Mouse (Mus musculus): Measurements from ENCODE around the gene Cux1. TPM values are rescaled to one million over a fixed set of nuclear protein-coding genes. Genes with fewer than 3 reads are reported as not detected.

Cux1 gene
- polyA plus RNA-seq, 1 experiment from 2014 or later, result 100 TPM

DNA sequence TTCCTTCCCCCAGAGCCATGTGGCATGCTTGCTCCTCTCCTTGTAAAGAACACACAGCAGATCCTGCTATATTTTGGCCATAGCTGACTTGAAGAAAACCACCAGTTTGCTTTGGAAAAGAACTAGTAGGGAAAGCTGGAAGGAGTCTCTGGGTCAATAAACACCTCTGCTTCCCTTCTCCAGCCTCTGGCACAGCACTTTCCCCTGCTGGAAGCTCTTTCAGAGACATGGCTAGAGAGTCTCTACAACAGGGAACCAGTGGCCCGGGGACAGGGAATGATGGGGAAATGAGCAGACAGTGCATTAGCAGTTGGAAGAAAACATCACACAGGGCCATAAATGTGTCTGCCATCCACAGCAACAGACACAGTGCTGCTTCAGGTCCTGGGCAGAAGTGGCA, 98.0 kb downstream of the Cux1 start:
- peaks cover 7% of the 10 kb centered on the region; the same call in 1 of the 2 replicates for H3K36me3 ChIP-seq
- no peak for DNase-seq (ENCODE audit: low spot score)
- H3K27me3 ChIP-seq (ENCODE audit: low read depth, poor library complexity, severe bottlenecking), result no peaks in the 10 kb centered on the region
- WGBS, result 89% methylated on average over 1 of the region's 1 CpGs
- H3K4me1 ChIP-seq, result peaks cover 79% of the 10 kb centered on the region
- no peak overlapping the region for H3K27ac ChIP-seq (replicated peaks)
- H3K9me3 ChIP-seq (replicated peaks), result no peaks in the 10 kb centered on the region
- no peak overlapping the region for H3K4me3 ChIP-seq

GRCm38 (mm10) chr5:136467360-136467999, 99.8 kb downstream of the Cux1 start:
- WGBS, result 28% methylated on average over 7 of the region's 8 CpGs

GRCm38 (mm10) chr5:136465770-136466406, 101.4 kb downstream of the Cux1 start:
- WGBS, result 77% methylated on average over 11 of the region's 11 CpGs
- Histone ChIP-seq H3K27ac (replicated peaks) (no peak overlapping the region; the same call in 1 of the 2 replicates), H3K27me3 (ENCODE audit: low read depth, poor library complexity, severe bottlenecking) (no peaks in the 10 kb centered on the region), H3K9me3 (replicated peaks) (no peaks in the 10 kb centered on the region), H3K36me3 (peaks cover 14% of the 10 kb centered on the region), H3K4me1 (peaks cover 62% of the 10 kb centered on the region), H3K4me3 (no peak overlapping the region)
- DNase-seq (ENCODE audit: low spot score), result no peak

More at GRCm38 (mm10) chr5:136467360-136467999, 99.8 kb downstream of the Cux1 start:
- no peaks in the 10 kb centered on the region for H3K27me3 ChIP-seq (ENCODE audit: low read depth, poor library complexity, severe bottlenecking)
- no peaks in the 10 kb centered on the region for H3K9me3 ChIP-seq (replicated peaks)
- H3K4me1 ChIP-seq, result peaks cover 71% of the 10 kb centered on the region
- peak overlapping the region; percentile 69 for H3K27ac ChIP-seq (replicated peaks)
- peak; percentile 81 for DNase-seq (ENCODE audit: low spot score)
- H3K4me3 ChIP-seq, result peak overlapping the region; percentile 28; the same call in 1 of the 2 replicates
- peaks cover 14% of the 10 kb centered on the region for H3K36me3 ChIP-seq

DNA sequence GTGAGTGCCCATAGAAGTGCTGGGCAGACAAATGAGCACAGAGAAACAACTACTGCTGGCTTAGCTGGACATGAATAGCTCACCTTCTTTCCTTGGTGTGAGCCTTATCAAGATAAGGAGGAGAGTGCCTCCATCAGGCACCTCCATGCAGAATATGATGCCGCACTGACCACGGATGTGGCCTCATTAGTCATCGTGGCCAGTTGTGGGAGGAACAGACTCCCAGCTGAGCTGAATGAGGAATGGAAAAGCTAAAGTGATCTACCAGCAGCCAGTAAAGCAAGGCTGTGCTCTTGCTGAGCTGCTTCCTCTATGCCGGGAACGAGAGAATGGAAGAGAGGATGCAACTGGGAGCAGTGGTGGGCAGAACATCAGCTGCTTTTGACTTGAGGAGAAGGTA, 101.9 kb downstream of the Cux1 start:
- Histone ChIP-seq H3K27ac (replicated peaks) (no peak overlapping the region; the same call in 1 of the 2 replicates), H3K27me3 (ENCODE audit: low read depth, poor library complexity, severe bottlenecking) (no peaks in the 10 kb centered on the region), H3K9me3 (replicated peaks) (no peaks in the 10 kb centered on the region), H3K36me3 (peaks cover 16% of the 10 kb centered on the region), H3K4me3 (no peak overlapping the region), H3K4me1 (peaks cover 62% of the 10 kb centered on the region)
- DNase-seq (ENCODE audit: low spot score), result no peak
- WGBS, result 83% methylated on average over 5 of the region's 5 CpGs

DNA sequence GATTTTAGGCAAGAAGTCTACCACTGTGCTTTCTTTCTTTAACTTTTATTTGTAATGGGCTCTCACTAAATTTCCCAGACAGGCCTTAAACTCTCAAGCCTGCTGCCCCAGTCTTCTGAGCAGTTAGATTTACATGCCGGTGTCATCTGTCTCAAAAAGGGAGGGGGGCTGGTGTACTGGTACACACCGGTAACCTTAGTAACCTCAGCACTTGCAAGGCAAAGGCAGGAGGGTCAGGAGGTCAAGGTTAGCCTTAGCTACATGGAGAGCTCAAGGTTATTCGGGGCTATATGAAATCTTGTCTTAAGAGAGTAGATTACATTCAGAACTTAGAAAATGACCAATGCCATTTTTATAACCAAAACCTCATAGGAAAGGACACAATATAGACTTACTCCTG, 102.4 kb downstream of the Cux1 start:
- no peak for DNase-seq (ENCODE audit: low spot score)
- H3K4me1 ChIP-seq, result peaks cover 61% of the 10 kb centered on the region
- no peaks in the 10 kb centered on the region for H3K27me3 ChIP-seq (ENCODE audit: low read depth, poor library complexity, severe bottlenecking)
- no peaks in the 10 kb centered on the region for H3K9me3 ChIP-seq (replicated peaks)
- H3K4me3 ChIP-seq, result no peak overlapping the region
- peak overlapping the region; percentile 39 for H3K27ac ChIP-seq (replicated peaks)
- H3K36me3 ChIP-seq, result peaks cover 21% of the 10 kb centered on the region
- WGBS, result 79% methylated on average over 3 of the region's 3 CpGs

GRCm38 (mm10) chr5:136464128-136464527, 103.2 kb downstream of the Cux1 start:
- Histone ChIP-seq H3K27ac (replicated peaks) (peak overlapping the region; percentile 39; the same call in 1 of the 2 replicates), H3K27me3 (ENCODE audit: low read depth, poor library complexity, severe bottlenecking) (no peaks in the 10 kb centered on the region), H3K9me3 (replicated peaks) (no peaks in the 10 kb centered on the region), H3K36me3 (peaks cover 22% of the 10 kb centered on the region), H3K4me1 (peaks cover 54% of the 10 kb centered on the region), H3K4me3 (no peak overlapping the region)
- WGBS, result 83% methylated on average over 2 of the region's 2 CpGs
- no peak for DNase-seq (ENCODE audit: low spot score)

DNA sequence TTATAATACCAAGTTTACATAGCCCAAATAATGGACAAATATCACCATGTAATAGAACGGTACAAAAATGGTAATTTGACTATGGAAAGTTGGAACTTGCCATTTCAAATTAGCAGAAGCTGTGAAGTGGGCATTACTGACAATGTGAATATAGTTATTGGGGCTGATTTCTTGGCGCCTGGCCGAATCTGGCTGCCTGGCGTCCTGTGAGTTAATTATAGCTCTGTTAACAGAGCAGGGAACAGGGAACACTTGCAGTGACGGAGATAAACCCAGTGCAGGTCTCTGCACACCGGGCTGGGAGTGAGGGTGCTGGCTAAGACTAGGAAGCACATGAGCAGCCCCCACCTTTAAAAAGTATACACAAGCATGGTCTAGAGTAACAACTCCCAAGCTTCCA, 104.7 kb downstream of the Cux1 start:
- no peaks in the 10 kb centered on the region for H3K27me3 ChIP-seq (ENCODE audit: low read depth, poor library complexity, severe bottlenecking)
- no peak overlapping the region for H3K27ac ChIP-seq (replicated peaks)
- DNase-seq (ENCODE audit: low spot score), result no peak
- peaks cover 22% of the 10 kb centered on the region for H3K36me3 ChIP-seq
- no peak overlapping the region for H3K4me3 ChIP-seq
- peaks cover 41% of the 10 kb centered on the region for H3K4me1 ChIP-seq
- no peaks in the 10 kb centered on the region for H3K9me3 ChIP-seq (replicated peaks)
- 89% methylated on average over 6 of the region's 6 CpGs for WGBS

DNA sequence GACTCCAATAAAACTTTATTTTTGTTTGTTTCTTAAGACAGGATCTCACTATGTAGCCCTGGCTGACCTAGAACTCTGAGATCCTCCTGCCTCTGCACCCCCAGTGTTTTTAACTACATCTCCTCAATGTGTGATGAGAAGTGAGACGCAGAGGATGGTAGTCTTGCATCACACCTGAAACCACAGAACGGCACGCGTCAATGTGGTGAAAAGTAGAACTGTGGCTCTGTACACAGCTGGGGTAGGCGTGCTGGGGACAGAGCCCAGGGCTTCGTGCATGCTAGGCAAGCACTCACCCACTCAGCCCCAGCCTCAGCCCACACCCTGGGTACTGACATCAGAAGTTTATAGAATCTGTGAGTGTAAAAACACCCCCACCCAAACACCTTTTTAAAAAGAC, 107.4 kb downstream of the Cux1 start:
- DNase-seq (ENCODE audit: low spot score), result no peak
- Histone ChIP-seq H3K27ac (replicated peaks) (no peak overlapping the region), H3K4me3 (no peak overlapping the region), H3K36me3 (peaks cover 18% of the 10 kb centered on the region), H3K4me1 (peaks cover 15% of the 10 kb centered on the region), H3K9me3 (replicated peaks) (no peaks in the 10 kb centered on the region), H3K27me3 (ENCODE audit: low read depth, poor library complexity, severe bottlenecking) (no peaks in the 10 kb centered on the region)
- WGBS, result 97% methylated on average over 6 of the region's 6 CpGs

DNA sequence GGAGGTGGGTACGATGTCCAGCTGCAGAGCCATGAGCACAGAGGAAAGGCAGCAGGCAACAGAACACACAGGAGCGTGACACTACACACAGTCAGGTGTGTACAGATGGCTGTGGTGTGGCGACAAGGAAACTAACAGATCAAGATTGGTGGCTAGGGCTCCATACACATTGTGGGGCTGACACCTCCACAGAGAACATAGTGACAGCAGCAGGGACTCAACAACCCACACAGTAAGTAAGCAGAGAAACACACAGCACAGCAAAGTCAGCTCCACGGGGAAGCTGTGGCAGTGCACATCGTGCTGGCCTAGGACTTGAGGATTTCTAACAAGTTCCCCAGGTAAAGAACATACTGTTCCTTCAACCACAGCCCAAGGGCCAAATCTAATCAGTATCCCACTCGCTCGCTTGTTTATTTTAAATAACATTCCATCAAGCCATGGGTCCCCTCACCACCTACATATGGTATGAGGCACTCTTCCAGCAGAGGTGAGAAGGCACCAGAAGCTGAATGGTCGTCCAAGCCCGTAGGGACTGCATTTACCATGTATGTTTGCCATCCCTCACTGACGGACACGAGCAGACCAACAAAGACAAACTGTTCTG, 108.3 kb downstream of the Cux1 start:
- H3K27me3 ChIP-seq (ENCODE audit: low read depth, poor library complexity, severe bottlenecking), result no peaks in the 10 kb centered on the region
- H3K9me3 ChIP-seq (replicated peaks), result no peaks in the 10 kb centered on the region
- H3K4me3 ChIP-seq, result no peak overlapping the region
- WGBS, result 87% methylated on average over 11 of the region's 11 CpGs
- 0 out of 2 replicates have a peak overlapping the region, but pooled peaks have one; percentile 17 for H3K27ac ChIP-seq (replicated peaks)
- no peak for DNase-seq (ENCODE audit: low spot score)
- H3K4me1 ChIP-seq, result peaks cover 6% of the 10 kb centered on the region; the same call in 1 of the 2 replicates
- peaks cover 18% of the 10 kb centered on the region for H3K36me3 ChIP-seq

GRCm38 (mm10) chr5:136458102-136458863, 109.0 kb downstream of the Cux1 start:
- Histone ChIP-seq H3K4me1 (0 out of 2 replicates have a peak, but pooled peaks cover 3% of the 10 kb centered on the region), H3K4me3 (no peak overlapping the region), H3K27ac (replicated peaks) (0 out of 2 replicates have a peak overlapping the region, but pooled peaks have one; percentile 17), H3K36me3 (peaks cover 12% of the 10 kb centered on the region), H3K9me3 (replicated peaks) (no peaks in the 10 kb centered on the region), H3K27me3 (ENCODE audit: low read depth, poor library complexity, severe bottlenecking) (no peaks in the 10 kb centered on the region)
- no peak for DNase-seq (ENCODE audit: low spot score)
- WGBS, result 88% methylated on average over 7 of the region's 7 CpGs

GRCm38 (mm10) chr5:136456395-136456794, 110.9 kb downstream of the Cux1 start:
- Histone ChIP-seq H3K4me1 (0 out of 2 replicates have a peak, but pooled peaks cover 3% of the 10 kb centered on the region), H3K4me3 (no peak overlapping the region), H3K9me3 (replicated peaks) (no peaks in the 10 kb centered on the region), H3K36me3 (peaks cover 11% of the 10 kb centered on the region; the same call in 1 of the 2 replicates), H3K27ac (replicated peaks) (no peak overlapping the region), H3K27me3 (ENCODE audit: low read depth, poor library complexity, severe bottlenecking) (no peaks in the 10 kb centered on the region)
- WGBS, result 86% methylated on average over 4 of the region's 4 CpGs
- DNase-seq (ENCODE audit: low spot score), result no peak

DNA sequence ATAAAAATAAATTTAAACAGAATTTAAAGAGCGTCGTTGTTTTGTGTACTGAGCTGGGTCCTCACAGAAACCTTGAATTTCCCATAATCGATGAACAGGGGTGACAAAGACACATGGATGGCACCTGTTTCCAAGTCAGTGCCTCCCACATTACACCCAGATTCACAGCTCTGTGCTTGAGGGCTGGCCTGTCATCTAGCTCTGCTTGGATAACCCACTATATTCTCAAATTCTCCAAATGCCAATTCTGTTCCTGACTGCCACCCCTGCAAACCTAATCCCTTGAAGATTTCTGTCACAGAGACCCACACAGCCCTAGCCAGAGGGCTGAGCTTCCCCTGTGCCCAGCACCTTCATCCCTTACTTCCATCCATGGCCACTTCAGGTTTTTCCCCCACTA, 114.6 kb downstream of the Cux1 start:
- H3K27me3 ChIP-seq (ENCODE audit: low read depth, poor library complexity, severe bottlenecking), result no peaks in the 10 kb centered on the region
- peaks cover 14% of the 10 kb centered on the region for H3K36me3 ChIP-seq
- no peaks in the 10 kb centered on the region for H3K4me1 ChIP-seq
- 89% methylated on average over 3 of the region's 3 CpGs for WGBS
- H3K4me3 ChIP-seq, result no peak overlapping the region
- no peaks in the 10 kb centered on the region for H3K9me3 ChIP-seq (replicated peaks)
- no peak overlapping the region for H3K27ac ChIP-seq (replicated peaks)
- no peak for DNase-seq (ENCODE audit: low spot score)
